Mouse (Mus musculus) G1E (cell line): ENCODE measurements around the gene Lef1.

Source experiments
- CTCF ChIP-seq: IDR thresholded peaks from 2 replicates; pipeline ENCODE4 v1.5.1; 2012; ENCODE audit warnings: low read depth, low read length, inconsistent platforms, mixed read lengths
- GATA1 ChIP-seq: IDR thresholded peaks from 2 replicates; pipeline ENCODE4 v1.6.1; 2012; ENCODE audit warnings: borderline replicate concordance, low read length, inconsistent platforms, mixed read lengths
- GATA2 ChIP-seq: IDR thresholded peaks from 2 replicates; pipeline ENCODE4 v1.6.1; 2012; ENCODE audit warnings: low read depth, low read length, inconsistent platforms, borderline replicate concordance

GRCm38 (mm10) chr3:131250978-131251377 lies 140.7 kb downstream of the Lef1 start:
- no peak for TF ChIP-seq CTCF
- no peak for TF ChIP-seq GATA2
- TF ChIP-seq GATA1 = no peak
